Mouse (Mus musculus): ENCODE data around the gene Fastkd5. TPM values are rescaled to one million over a fixed set of nuclear protein-coding genes. Genes with fewer than 3 reads are reported as not detected.
"Not testable (repeated sequence)": the region's sequence is repeated elsewhere in the genome, so short reads cannot be mapped to it uniquely, and the experiment has no call there.

Fastkd5 gene
- 13.4 and 14.0 TPM in 2 replicates for total RNA-seq (2021)
- long read RNA-seq, experiment 1, partial matches to known transcripts, result 0 of 2 reads
- long read RNA-seq, experiment 1, other reads (novel, unspliced or antisense), result 1 of 2 reads
- long read RNA-seq, experiment 2, partial matches to known transcripts, result 0 of 3 reads
- long read RNA-seq, experiment 2, other reads (novel, unspliced or antisense), result 0 of 3 reads

- peak; percentile 94 for DNase-seq
These were observed at the start of gene Fastkd5, which contains the start of gene Ubox5 for GRCm38 (mm10) chr2:130629839-130630203. TSS of gene Fastkd5 (minus strand) at chr2:130630027. TSS of gene Ubox5 (minus strand) at chr2:130630038.

GRCm38 (mm10) chr2:130679154-130679553 is 49.3 kb upstream of the Fastkd5 start:
- no peak for DNase-seq

- DNase-seq, result peak; percentile 60
These were observed 47.4 kb upstream of the Fastkd5 start for GRCm38 (mm10) chr2:130677211-130677610.

GRCm38 (mm10) chr2:130667559-130667958 is 37.7 kb upstream of the Fastkd5 start, which contains the start of gene Itpa:
TSS of gene Itpa (plus strand) at chr2:130667610.
- peak; percentile 93 for DNase-seq

- peak; percentile 95 for DNase-seq
These were observed 34.4 kb upstream of the Fastkd5 start, which contains the start of gene Ddrgk1 for GRCm38 (mm10) chr2:130664102-130664701. TSS of gene Ddrgk1 (minus strand) at chr2:130664659.

GRCm38 (mm10) chr2:130663342-130663741 is 33.5 kb upstream of the Fastkd5 start:
- no peak for DNase-seq

GRCm38 (mm10) chr2:130658530-130658929 is 28.7 kb upstream of the Fastkd5 start:
- no peak for DNase-seq

GRCm38 (mm10) chr2:130657541-130657940 is 27.7 kb upstream of the Fastkd5 start:
- DNase-seq, result no peak

GRCm38 (mm10) chr2:130656536-130656935 is 26.7 kb upstream of the Fastkd5 start:
- no peak for DNase-seq

GRCm38 (mm10) chr2:130655660-130656339 is 26.0 kb upstream of the Fastkd5 start:
- no peak for DNase-seq

GRCm38 (mm10) chr2:130653760-130654159 is 23.9 kb upstream of the Fastkd5 start:
- DNase-seq, result no peak

- no peak for DNase-seq
These were observed 23.5 kb upstream of the Fastkd5 start for GRCm38 (mm10) chr2:130653303-130653702.

- DNase-seq, result not testable (repeated sequence)
These were observed 19.2 kb upstream of the Fastkd5 start for GRCm38 (mm10) chr2:130649028-130649427.

GRCm38 (mm10) chr2:130645198-130645597 is 15.4 kb upstream of the Fastkd5 start:
- DNase-seq, result no peak

- DNase-seq, result peak; percentile 98
These were observed 13.0 kb upstream of the Fastkd5 start, which contains the start of gene Lzts3 for GRCm38 (mm10) chr2:130642684-130643369. TSS of gene Lzts3 (minus strand) at chr2:130642803.

GRCm38 (mm10) chr2:130642197-130642660 is 12.4 kb upstream of the Fastkd5 start:
- no peak for DNase-seq

- DNase-seq, result no peak
These were observed 11.7 kb upstream of the Fastkd5 start for GRCm38 (mm10) chr2:130641351-130642025.

- DNase-seq, result no peak
These were observed 9.4 kb upstream of the Fastkd5 start for GRCm38 (mm10) chr2:130639276-130639675.

GRCm38 (mm10) chr2:130638101-130638611 is 8.3 kb upstream of the Fastkd5 start:
- DNase-seq, result peak; percentile 56

GRCm38 (mm10) chr2:130635847-130636246 is 6.0 kb upstream of the Fastkd5 start:
- no peak for DNase-seq

- DNase-seq, result peak; percentile 50
These were observed 5.0 kb upstream of the Fastkd5 start for GRCm38 (mm10) chr2:130634739-130635411.

All from adrenal gland, postnatal 14 days (tissue).